Comparison of ENCODE assay signal across 8 mouse cellular contexts in the genomic region with DNA sequence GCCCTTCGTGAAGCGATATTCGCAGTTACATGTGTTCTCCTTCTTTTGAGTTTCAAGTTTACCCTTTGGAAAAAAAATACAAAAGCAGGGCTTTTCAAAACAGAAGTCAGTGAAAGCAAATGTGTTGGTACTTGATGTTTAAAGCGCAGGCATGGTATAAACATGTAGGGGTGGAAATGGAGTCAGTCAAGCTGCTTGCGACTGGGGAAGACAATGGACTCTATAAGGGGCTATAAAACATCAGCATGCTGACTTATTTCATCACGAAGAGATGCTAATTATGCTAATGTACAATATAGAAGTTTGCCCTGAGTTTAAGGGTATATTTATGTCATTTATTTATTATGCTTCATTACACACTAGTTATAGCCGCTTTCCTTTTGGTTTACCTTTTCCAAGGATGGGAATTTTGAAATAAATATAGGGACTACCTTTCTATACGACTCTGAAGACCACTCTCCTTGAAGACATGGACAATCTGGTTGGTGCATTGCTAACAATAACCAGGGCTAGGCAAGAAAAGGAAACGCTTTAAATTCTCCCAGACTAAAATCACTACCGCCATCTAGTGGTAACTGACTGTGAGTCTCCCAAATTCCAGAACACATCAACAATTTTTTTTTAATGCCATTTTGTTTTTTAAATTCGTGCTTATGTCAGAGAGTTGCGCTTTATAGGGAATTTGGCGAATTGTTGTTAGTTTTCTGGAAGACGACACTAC.
DNase-seq lines count a peak whose midpoint lies in the region; ATAC-seq and TF ChIP-seq lines count a peak whose summit lies in the region.

No protein-coding gene starts in this region.

- H3K9ac ChIP-seq in hindbrain, embryonic 15.5 days: no peak overlapping the region
- no peak overlapping the region for H3K9ac ChIP-seq in hindbrain, embryonic 12.5 days
- H3K9ac ChIP-seq in stomach, embryonic 16.5 days (ENCODE audit: low read length): no peak overlapping the region

- H3K9me3 ChIP-seq in hindbrain, embryonic 15.5 days: no peaks in the 10 kb centered on the region
- no peaks in the 10 kb centered on the region for H3K9me3 ChIP-seq in hindbrain, embryonic 12.5 days (replicated peaks)
- H3K9me3 ChIP-seq in stomach, embryonic 16.5 days (replicated peaks; ENCODE audit: control insufficient read depth, low read length): no peaks in the 10 kb centered on the region

- H3K27ac ChIP-seq in hindbrain, embryonic 15.5 days (replicated peaks): no peak overlapping the region
- no peak overlapping the region for H3K27ac ChIP-seq in hindbrain, embryonic 12.5 days
- H3K27ac ChIP-seq in stomach, embryonic 16.5 days (ENCODE audit: low read length): no peak overlapping the region

- CTCF ChIA-PET in Patski (lab: Charles Lee): no interaction called here

- in situ Hi-C loops in Patski (cut with MboI; ENCODE audit: low pct_unique_long_range_greater_than_20kb): no loop called here

- WGBS in hindbrain, embryonic 15.5 days: 49% methylated on average over 14 of the region's 14 CpGs
- 51% methylated on average over 14 of the region's 14 CpGs for WGBS in hindbrain, embryonic 12.5 days
- 48% methylated on average over 14 of the region's 14 CpGs for WGBS in stomach, embryonic 16.5 days

- POLR2A ChIA-PET in Patski (lab: Charles Lee): no interaction called here

- peak overlapping the region; percentile 13; the same call in 1 of the 2 replicates for H3K4me2 ChIP-seq in hindbrain, embryonic 15.5 days
- H3K4me2 ChIP-seq in hindbrain, embryonic 12.5 days (replicated peaks): no peak overlapping the region
- 0 out of 2 replicates have a peak overlapping the region, but pooled peaks have one; percentile 10 for H3K4me2 ChIP-seq in stomach, embryonic 16.5 days (ENCODE audit: low read depth, low read length)

- H3K4me1 ChIP-seq in hindbrain, embryonic 15.5 days (replicated peaks): no peaks in the 10 kb centered on the region
- no peaks in the 10 kb centered on the region for H3K4me1 ChIP-seq in hindbrain, embryonic 12.5 days
- H3K4me1 ChIP-seq in stomach, embryonic 16.5 days (ENCODE audit: control insufficient read depth, insufficient read depth, low read length): no peaks in the 10 kb centered on the region

- H3K36me3 ChIP-seq in hindbrain, embryonic 15.5 days: no peaks in the 10 kb centered on the region
- H3K36me3 ChIP-seq in hindbrain, embryonic 12.5 days: no peaks in the 10 kb centered on the region
- H3K36me3 ChIP-seq in stomach, embryonic 16.5 days (ENCODE audit: control insufficient read depth, insufficient read depth, low read length): no peaks in the 10 kb centered on the region

- DNase-seq in CD4-positive helper T cell, adult 2 months (ENCODE audit: low read depth, low spot score): peak; percentile 15
- DNase-seq in Patski (ENCODE audit: low read depth, low spot score): no peak
- DNase-seq in heart, postnatal 10 days: peak; percentile 4 to 38
- no peak for DNase-seq in urinary bladder, adult 2 months (ENCODE audit: low spot score)
- no peak for DNase-seq in spleen, postnatal 36 days (ENCODE audit: low spot score in 2 of 2)

- peak; percentile 59 for TF ChIP-seq CTCF in Patski (IDR thresholded peaks at IDR 0.05)

- H3K4me3 ChIP-seq in hindbrain, embryonic 15.5 days: no peak overlapping the region
- H3K4me3 ChIP-seq in hindbrain, embryonic 12.5 days: no peak overlapping the region
- no peak overlapping the region for H3K4me3 ChIP-seq in stomach, embryonic 16.5 days (replicated peaks; ENCODE audit: low read length)

- no peaks in the 10 kb centered on the region for H3K27me3 ChIP-seq in hindbrain, embryonic 15.5 days
- H3K27me3 ChIP-seq in hindbrain, embryonic 12.5 days: no peaks in the 10 kb centered on the region
- H3K27me3 ChIP-seq in Patski: peaks cover 13% of the 10 kb centered on the region
- H3K27me3 ChIP-seq in stomach, embryonic 16.5 days (ENCODE audit: control insufficient read depth, insufficient read depth, low read length): no peaks in the 10 kb centered on the region

- intact Hi-C loops in heart, postnatal 10 days (cut with DNase I): loop anchor here (2.0 kb wide), 1 partner anchor 1901 kb away; no protein-coding TSS in a partner anchor

- ATAC-seq in hindbrain, embryonic 15.5 days (ENCODE audit: low FRiP score, low read depth): peak; percentile 65; the same call in 1 of the 2 replicates
- ATAC-seq in hindbrain, embryonic 12.5 days (ENCODE audit: low FRiP score): no peak; the same call in 1 of the 2 replicates
- ATAC-seq in Patski: no peak
- ATAC-seq in stomach, embryonic 16.5 days (ENCODE audit: insufficient read depth, low FRiP score): no peak

Comparison
In these comparisons a context has a peak if more than half of its experiments do, and no peak if none do; other contexts are left out.
1. DNase-seq: peak in CD4-positive helper T cell, adult 2 months (single experiment) and heart, postnatal 10 days (2 of 2); none in Patski (single experiment), urinary bladder, adult 2 months (single experiment) and spleen, postnatal 36 days (0 of 2).